Mouse (Mus musculus) limb, embryonic 14.5 days (tissue): ENCODE measurements around the gene Susd2. TPM values are rescaled to one million over a fixed set of nuclear protein-coding genes. Genes with fewer than 3 reads are reported as not detected.

Experiments
- ATAC-seq: fragments of 200-750 bp; cut with Nextera tagmentation; 2 replicates; pipeline ENCODE4 v1.8.0; 2017; ENCODE audit warnings: low read depth, moderate number of reproducible peaks, moderate TSS enrichment; ENCODE audit not compliant: low FRiP score
- DNase-seq: peaks from one replicate; pipeline ENCODE4 v3.0.0-alpha.2; 2015; ENCODE audit warnings: low spot score
- H3K27ac ChIP-seq: fragments of 300-500 bp; sonication (generic); replicated peaks from 2 replicates; pipeline ENCODE4 v1.5.1; 2014; ENCODE audit warnings: low read depth, mild to moderate bottlenecking, low read length, moderate library complexity, mixed read lengths
- H3K27me3 ChIP-seq: fragments of 300-500 bp; sonication (generic); 2 replicates; pipeline ENCODE4 v1.6.1; 2014; ENCODE audit warnings: low read length, mixed read lengths; ENCODE audit not compliant: control insufficient read depth, insufficient read depth
- H3K36me3 ChIP-seq: fragments of 300-500 bp; sonication (generic); 2 replicates; pipeline ENCODE4 v1.6.1; 2014; ENCODE audit warnings: mild to moderate bottlenecking, low read length, moderate library complexity, mixed read lengths; ENCODE audit not compliant: control insufficient read depth, insufficient read depth
- H3K4me1 ChIP-seq: fragments of 300-500 bp; sonication (generic); 2 replicates; pipeline ENCODE4 v1.6.1; 2014; ENCODE audit warnings: antibody characterized with exemption, low read length, mixed read lengths; ENCODE audit not compliant: control insufficient read depth, insufficient read depth
- H3K4me2 ChIP-seq: fragments of 300-500 bp; sonication (generic); replicated peaks from 2 replicates; pipeline ENCODE4 v1.6.1; 2014; ENCODE audit warnings: low read depth, mild to moderate bottlenecking, low read length, moderate library complexity; ENCODE audit not compliant: severe bottlenecking
- H3K4me3 ChIP-seq: fragments of 300-500 bp; sonication (generic); replicated peaks from 2 replicates; pipeline ENCODE4 v1.5.1; 2014; ENCODE audit warnings: low read length
- H3K9ac ChIP-seq: fragments of 300-500 bp; sonication (generic); 2 replicates; pipeline ENCODE4 v1.6.1; 2014; ENCODE audit warnings: mild to moderate bottlenecking, low read depth, low read length, moderate library complexity; ENCODE audit not compliant: severe bottlenecking
- H3K9me3 ChIP-seq: fragments of 300-500 bp; sonication (generic); 2 replicates; pipeline ENCODE4 v1.6.1; 2016; ENCODE audit warnings: low read length; ENCODE audit not compliant: control insufficient read depth
- POLR2A ChIP-seq: fragments of 200-500 bp; IDR thresholded peaks from 2 replicates; pipeline ENCODE4 v1.8.0; 2012; ENCODE audit warnings: inconsistent platforms, mild to moderate bottlenecking, moderate library complexity, borderline replicate concordance; ENCODE audit not compliant: insufficient read depth, insufficient read length; ENCODE audit errors: extremely low read depth
- WGBS: fragments of 180-500 bp; shearing (Covaris S2); extraction: QIAGEN DNeasy Blood & Tissue Kit; methylation state at CpG from one replicate; pipeline ENCODE4 v1.1.7; 2014; 5-methylcytosine and 5-hydroxymethylcytosine counted together
- polyA plus RNA-seq, 2 experiments: library from polyadenylated mRNA; depleted of rRNA in 1 of 2; stranded (reverse) in 1 of 2; unstranded in 1 of 2; fragments of >200 nt; fragmentation: Nextera tagmentation in 1 of 2; extraction: Ambion mirVana in 1 of 2; gene quantifications; 2 replicates each; pipeline versions ENCODE4 v1.2.1 to v1.2.3; 2012 to 2014

The Susd2 gene
- polyA plus RNA-seq, 2 experiments = 5.3 to 6.3 TPM

DNA sequence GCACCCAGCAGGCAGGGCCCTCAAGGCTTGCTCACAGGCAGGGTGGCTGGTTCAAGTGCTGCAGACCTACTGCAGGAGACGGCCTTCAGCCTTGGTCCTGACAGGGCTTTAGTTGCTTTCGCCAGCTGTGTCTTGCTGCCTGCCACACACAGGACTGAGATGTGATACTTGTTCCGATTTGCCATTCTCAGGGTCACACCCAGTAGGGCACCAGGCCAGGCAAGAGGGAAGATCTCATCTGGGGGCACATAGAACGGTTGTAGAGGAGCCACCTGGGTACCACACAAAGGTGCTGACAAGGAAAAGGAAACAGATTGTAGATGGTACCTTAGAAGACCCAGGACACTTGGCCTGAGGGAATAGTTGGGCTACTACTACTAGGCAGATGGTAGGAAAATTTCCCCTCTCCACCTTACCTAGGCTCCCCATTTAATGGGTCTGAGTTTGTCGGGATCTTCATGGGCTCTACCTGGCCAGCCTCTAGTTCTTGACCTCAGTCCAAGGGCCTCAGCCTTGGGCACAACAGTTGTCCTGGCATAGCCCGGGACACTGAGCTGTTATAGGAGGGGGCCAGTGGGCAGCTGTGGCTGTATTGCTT lies 21.0 kb upstream of the Susd2 start:
- no peak overlapping the region for H3K4me2 ChIP-seq
- no peaks in the 10 kb centered on the region for H3K27me3 ChIP-seq
- H3K9ac ChIP-seq = no peak overlapping the region
- no peak overlapping the region for H3K4me3 ChIP-seq
- ATAC-seq (no peak), DNase-seq (no peak)
- TF ChIP-seq POLR2A = no peak
- no peaks in the 10 kb centered on the region for H3K9me3 ChIP-seq
- H3K36me3 ChIP-seq = peaks cover 16% of the 10 kb centered on the region; the same call in 1 of the 2 replicates
- WGBS = 86% methylated on average over 6 of the region's 6 CpGs
- H3K4me1 ChIP-seq = peaks cover 5% of the 10 kb centered on the region; the same call in 1 of the 2 replicates
- no peak overlapping the region for H3K27ac ChIP-seq

GRCm38 (mm10) chr10:75662575-75662974 lies 18.8 kb upstream of the Susd2 start:
- WGBS = 82% methylated on average over 4 of the region's 4 CpGs
- H3K9me3 ChIP-seq = no peaks in the 10 kb centered on the region
- H3K4me1 ChIP-seq = no peaks in the 10 kb centered on the region; the same call in 1 of the 2 replicates
- no peak overlapping the region for H3K4me2 ChIP-seq
- DNase-seq (no peak), ATAC-seq (no peak)
- no peak overlapping the region for H3K9ac ChIP-seq
- no peaks in the 10 kb centered on the region for H3K27me3 ChIP-seq
- H3K27ac ChIP-seq = no peak overlapping the region
- H3K4me3 ChIP-seq = no peak overlapping the region
- TF ChIP-seq POLR2A = no peak
- peaks cover 25% of the 10 kb centered on the region for H3K36me3 ChIP-seq

GRCm38 (mm10) chr10:75661876-75662275 lies 18.1 kb upstream of the Susd2 start:
- no peaks in the 10 kb centered on the region; the same call in 1 of the 2 replicates for H3K4me1 ChIP-seq
- no peak overlapping the region for H3K9ac ChIP-seq
- WGBS = 89% methylated on average over 3 of the region's 3 CpGs
- DNase-seq (no peak), ATAC-seq (no peak)
- no peak overlapping the region for H3K4me2 ChIP-seq
- TF ChIP-seq POLR2A = no peak
- H3K27ac ChIP-seq = no peak overlapping the region
- H3K9me3 ChIP-seq = no peaks in the 10 kb centered on the region
- no peaks in the 10 kb centered on the region for H3K27me3 ChIP-seq
- peaks cover 32% of the 10 kb centered on the region for H3K36me3 ChIP-seq
- H3K4me3 ChIP-seq = no peak overlapping the region

- Histone ChIP-seq H3K4me2 (no peak overlapping the region), H3K9me3 (no peaks in the 10 kb centered on the region), H3K4me1 (no peaks in the 10 kb centered on the region; the same call in 1 of the 2 replicates), H3K27me3 (no peaks in the 10 kb centered on the region), H3K36me3 (peaks cover 37% of the 10 kb centered on the region), H3K9ac (no peak overlapping the region), H3K27ac (no peak overlapping the region), H3K4me3 (no peak overlapping the region)
- no peak for TF ChIP-seq POLR2A
- DNase-seq (no peak), ATAC-seq (no peak)
- WGBS = 86% methylated on average over 6 of the region's 6 CpGs
Measured at GRCm38 (mm10) chr10:75661381-75661780, 17.6 kb upstream of the Susd2 start.

DNA sequence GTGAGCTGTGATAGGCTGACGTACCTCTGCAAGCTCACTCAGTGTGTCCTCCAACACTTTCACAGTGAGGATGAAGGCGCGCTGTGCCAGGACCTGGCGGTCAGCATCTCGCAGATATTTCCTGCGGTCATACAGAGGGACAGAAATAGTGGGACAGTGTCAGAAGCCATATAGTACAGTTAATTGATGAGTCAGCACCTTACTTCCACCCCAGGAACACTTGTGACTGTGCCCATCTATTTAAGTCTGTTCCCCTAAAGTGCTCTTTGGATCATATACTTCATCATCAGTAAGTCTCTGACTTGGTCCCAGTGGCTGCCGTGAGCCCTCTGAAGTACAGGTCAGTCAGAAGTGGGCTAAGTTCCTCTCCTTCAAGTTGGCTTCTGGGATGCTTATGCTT lies 14.0 kb upstream of the Susd2 start:
- Histone ChIP-seq H3K27me3 (no peaks in the 10 kb centered on the region), H3K36me3 (peaks cover 67% of the 10 kb centered on the region), H3K27ac (no peak overlapping the region), H3K4me2 (no peak overlapping the region), H3K9ac (no peak overlapping the region), H3K4me3 (no peak overlapping the region), H3K4me1 (no peaks in the 10 kb centered on the region), H3K9me3 (no peaks in the 10 kb centered on the region)
- WGBS = 96% methylated on average over 7 of the region's 7 CpGs
- DNase-seq (no peak), ATAC-seq (no peak)
- no peak for TF ChIP-seq POLR2A
